Mouse (Mus musculus): Measurements from ENCODE around the gene Col4a1. TPM values are rescaled to one million over a fixed set of nuclear protein-coding genes. Genes with fewer than 3 reads are reported as not detected.
A peak's percentile ranks its signal among the peaks of the same experiment; 100 is the strongest.

Col4a1 gene
- 297 and 335 TPM in 2 replicates for polyA plus RNA-seq (2015; fragmentation: Nextera tagmentation; extraction: Ambion mirVana)

- ATAC-seq (replicated peaks; ENCODE audit: low FRiP score), result peak; percentile 82
- under 1% methylated on average over 70 of the region's 87 CpGs for WGBS
- peak within 1 kb of the TSS; percentile 81 for H3K4me2 ChIP-seq
- H3K27ac ChIP-seq, result peak within 1 kb of the TSS; percentile 94
- H3K4me3 ChIP-seq (replicated peaks), result peak within 1 kb of the TSS; percentile 91
- no peaks in the 10 kb centered on the region for H3K9me3 ChIP-seq (replicated peaks)
- peak within 1 kb of the TSS; percentile 97 for H3K9ac ChIP-seq
- H3K27me3 ChIP-seq, result no peaks in the 10 kb centered on the region
- H3K36me3 ChIP-seq, result peaks cover 16% of the 10 kb centered on the region
- H3K4me1 ChIP-seq, result peaks cover 83% of the 10 kb centered on the region
These were observed at the start of gene Col4a1, which contains the start of gene Col4a2 for GRCm38 (mm10) chr8:11312349-11313175. TSS of gene Col4a1 (minus strand) at chr8:11312826. TSS of gene Col4a2 (plus strand) at chr8:11312805.

- Histone ChIP-seq H3K27me3 (no peaks in the 10 kb centered on the region), H3K4me1 (peaks cover 80% of the 10 kb centered on the region), H3K9me3 (replicated peaks) (no peaks in the 10 kb centered on the region), H3K4me2 (peak overlapping the region; percentile 24), H3K4me3 (replicated peaks) (no peak overlapping the region), H3K36me3 (0 out of 2 replicates have a peak, but pooled peaks cover 3% of the 10 kb centered on the region), H3K9ac (no peak overlapping the region), H3K27ac (peak overlapping the region; percentile 83)
- 59% methylated on average over 9 of the region's 9 CpGs for WGBS
- peak; percentile 20; the same call in 1 of the 2 replicates for ATAC-seq (replicated peaks; ENCODE audit: low FRiP score)
These were observed 49.1 kb upstream of the Col4a1 start for GRCm38 (mm10) chr8:11361546-11362277.

GRCm38 (mm10) chr8:11359846-11360245 is 47.2 kb upstream of the Col4a1 start:
- Histone ChIP-seq H3K4me1 (peaks cover 83% of the 10 kb centered on the region), H3K27ac (peak overlapping the region; percentile 83), H3K9me3 (replicated peaks) (no peaks in the 10 kb centered on the region), H3K4me2 (no peak overlapping the region), H3K4me3 (replicated peaks) (no peak overlapping the region), H3K27me3 (no peaks in the 10 kb centered on the region), H3K36me3 (peaks cover 13% of the 10 kb centered on the region), H3K9ac (no peak overlapping the region)
- WGBS, result 87% methylated on average over 5 of the region's 5 CpGs
- ATAC-seq (replicated peaks; ENCODE audit: low FRiP score), result no peak

- Histone ChIP-seq H3K9me3 (replicated peaks) (no peaks in the 10 kb centered on the region), H3K4me1 (peaks cover 68% of the 10 kb centered on the region), H3K9ac (no peak overlapping the region), H3K27me3 (no peaks in the 10 kb centered on the region), H3K4me2 (0 out of 2 replicates have a peak overlapping the region, but pooled peaks have one; percentile 10), H3K4me3 (replicated peaks) (no peak overlapping the region), H3K36me3 (peaks cover 23% of the 10 kb centered on the region), H3K27ac (peak overlapping the region; percentile 90)
- ATAC-seq (replicated peaks; ENCODE audit: low FRiP score), result peak; percentile 63
- WGBS, result 10% methylated on average over 7 of the region's 7 CpGs
These were observed 45.4 kb upstream of the Col4a1 start for GRCm38 (mm10) chr8:11357921-11358436.

- no peak for ATAC-seq (replicated peaks; ENCODE audit: low FRiP score)
- Histone ChIP-seq H3K36me3 (peaks cover 23% of the 10 kb centered on the region), H3K9me3 (replicated peaks) (no peaks in the 10 kb centered on the region), H3K4me3 (replicated peaks) (no peak overlapping the region), H3K4me1 (peaks cover 56% of the 10 kb centered on the region), H3K27me3 (no peaks in the 10 kb centered on the region), H3K27ac (peak overlapping the region; percentile 90), H3K4me2 (no peak overlapping the region), H3K9ac (no peak overlapping the region)
- WGBS, result 77% methylated on average over 8 of the region's 8 CpGs
These were observed 44.1 kb upstream of the Col4a1 start for GRCm38 (mm10) chr8:11356776-11357175.

- 86% methylated on average over 3 of the region's 3 CpGs for WGBS
- peak overlapping the region; percentile 7; the same call in 1 of the 2 replicates for H3K27ac ChIP-seq
- H3K36me3 ChIP-seq, result peaks cover 23% of the 10 kb centered on the region
- H3K4me2 ChIP-seq, result no peak overlapping the region
- no peaks in the 10 kb centered on the region for H3K9me3 ChIP-seq (replicated peaks)
- no peaks in the 10 kb centered on the region for H3K27me3 ChIP-seq
- H3K9ac ChIP-seq, result no peak overlapping the region
- H3K4me1 ChIP-seq, result peaks cover 48% of the 10 kb centered on the region
- no peak overlapping the region for H3K4me3 ChIP-seq (replicated peaks)
- ATAC-seq (replicated peaks; ENCODE audit: low FRiP score), result no peak
These were observed 43.3 kb upstream of the Col4a1 start for GRCm38 (mm10) chr8:11355900-11356299.

- Histone ChIP-seq H3K4me2 (no peak overlapping the region), H3K4me1 (peaks cover 39% of the 10 kb centered on the region), H3K36me3 (peaks cover 23% of the 10 kb centered on the region), H3K4me3 (replicated peaks) (no peak overlapping the region), H3K9me3 (replicated peaks) (no peaks in the 10 kb centered on the region), H3K27ac (no peak overlapping the region), H3K9ac (no peak overlapping the region), H3K27me3 (no peaks in the 10 kb centered on the region)
- ATAC-seq (replicated peaks; ENCODE audit: low FRiP score), result no peak
- WGBS, result 95% methylated on average over 8 of the region's 8 CpGs
These were observed 42.3 kb upstream of the Col4a1 start for GRCm38 (mm10) chr8:11354800-11355451.

- no peak overlapping the region for H3K4me3 ChIP-seq (replicated peaks)
- no peak overlapping the region for H3K4me2 ChIP-seq
- ATAC-seq (replicated peaks; ENCODE audit: low FRiP score), result no peak
- no peak overlapping the region for H3K9ac ChIP-seq
- H3K36me3 ChIP-seq, result peaks cover 23% of the 10 kb centered on the region
- 77% methylated on average over 11 of the region's 11 CpGs for WGBS
- H3K27me3 ChIP-seq, result no peaks in the 10 kb centered on the region
- peaks cover 36% of the 10 kb centered on the region for H3K4me1 ChIP-seq
- H3K9me3 ChIP-seq (replicated peaks), result no peaks in the 10 kb centered on the region
- H3K27ac ChIP-seq, result no peak overlapping the region
These were observed 39.9 kb upstream of the Col4a1 start for GRCm38 (mm10) chr8:11352514-11352913.

- H3K27me3 ChIP-seq, result no peaks in the 10 kb centered on the region
- H3K27ac ChIP-seq, result no peak overlapping the region
- no peak for ATAC-seq (replicated peaks; ENCODE audit: low FRiP score)
- no peaks in the 10 kb centered on the region for H3K9me3 ChIP-seq (replicated peaks)
- H3K36me3 ChIP-seq, result peaks cover 21% of the 10 kb centered on the region
- no peak overlapping the region for H3K9ac ChIP-seq
- WGBS, result 89% methylated on average over 6 of the region's 6 CpGs
- peaks cover 37% of the 10 kb centered on the region for H3K4me1 ChIP-seq
- no peak overlapping the region for H3K4me3 ChIP-seq (replicated peaks)
- no peak overlapping the region for H3K4me2 ChIP-seq
These were observed 38.7 kb upstream of the Col4a1 start for GRCm38 (mm10) chr8:11351355-11351754.

- no peak overlapping the region for H3K27ac ChIP-seq
- no peaks in the 10 kb centered on the region for H3K27me3 ChIP-seq
- H3K4me2 ChIP-seq, result no peak overlapping the region
- H3K9ac ChIP-seq, result no peak overlapping the region
- ATAC-seq (replicated peaks; ENCODE audit: low FRiP score), result no peak
- H3K4me3 ChIP-seq (replicated peaks), result no peak overlapping the region
- 79% methylated on average over 11 of the region's 11 CpGs for WGBS
- no peaks in the 10 kb centered on the region for H3K9me3 ChIP-seq (replicated peaks)
- peaks cover 40% of the 10 kb centered on the region for H3K4me1 ChIP-seq
- 0 out of 2 replicates have a peak, but pooled peaks cover 5% of the 10 kb centered on the region for H3K36me3 ChIP-seq
These were observed 36.0 kb upstream of the Col4a1 start for GRCm38 (mm10) chr8:11348622-11349021.

GRCm38 (mm10) chr8:11347699-11348098 is 35.1 kb upstream of the Col4a1 start:
- no peak for ATAC-seq (replicated peaks; ENCODE audit: low FRiP score)
- 0 out of 2 replicates have a peak, but pooled peaks cover 5% of the 10 kb centered on the region for H3K36me3 ChIP-seq
- 0 out of 2 replicates have a peak overlapping the region, but pooled peaks have one; percentile 32 for H3K27ac ChIP-seq
- no peaks in the 10 kb centered on the region for H3K9me3 ChIP-seq (replicated peaks)
- peaks cover 45% of the 10 kb centered on the region for H3K4me1 ChIP-seq
- WGBS, result 79% methylated on average over 9 of the region's 9 CpGs
- no peaks in the 10 kb centered on the region for H3K27me3 ChIP-seq
- H3K9ac ChIP-seq, result no peak overlapping the region
- H3K4me2 ChIP-seq, result no peak overlapping the region
- no peak overlapping the region for H3K4me3 ChIP-seq (replicated peaks)

Measured in kidney, embryonic 15.5 days (tissue).